Mouse (Mus musculus) kidney, adult 2 months (tissue): Measurements from ENCODE around the gene Stard13. TPM values are rescaled to one million over a fixed set of nuclear protein-coding genes. Genes with fewer than 3 reads are reported as not detected.

Experiments used
- DNase-seq: peaks from one replicate; pipeline ENCODE4 v3.0.0; 2021
- H3K27ac ChIP-seq: fragments of 200-500 bp; 2 replicates; pipeline ENCODE4 v1.5.1; 2012; ENCODE audit warnings: low read depth, low read length, control low read depth, inconsistent platforms; ENCODE audit not compliant: insufficient read depth
- H3K27me3 ChIP-seq: fragments of 200-500 bp; replicated peaks from 2 replicates; pipeline ENCODE4 v1.6.1; 2012; ENCODE audit warnings: mild to moderate bottlenecking, moderate library complexity, low read length, inconsistent platforms; ENCODE audit not compliant: control insufficient read depth, insufficient read depth
- H3K36me3 ChIP-seq: fragments of 200-500 bp; 2 replicates; pipeline ENCODE4 v1.6.1; 2012; ENCODE audit warnings: mild to moderate bottlenecking, moderate library complexity, low read length, inconsistent platforms; ENCODE audit not compliant: control insufficient read depth, insufficient read depth
- H3K4me1 ChIP-seq: fragments of 200-500 bp; 2 replicates; pipeline ENCODE4 v1.6.1; 2011; ENCODE audit warnings: low read length; ENCODE audit not compliant: control insufficient read depth, insufficient read depth
- H3K4me3 ChIP-seq: fragments of 200-500 bp; 2 replicates; pipeline ENCODE4 v1.5.1; 2011; ENCODE audit warnings: mild to moderate bottlenecking, low read depth, low read length, control low read depth; ENCODE audit not compliant: insufficient read depth
- CTCF ChIP-seq: fragments of 200-500 bp; conservative IDR thresholded peaks from 2 replicates; pipeline ENCODE4 v1.5.1; 2011; ENCODE audit warnings: low read depth, mild to moderate bottlenecking, control low read depth, low read length, moderate library complexity, mixed read lengths; ENCODE audit not compliant: insufficient read depth, insufficient read length
- POLR2A ChIP-seq: fragments of 200-500 bp; IDR thresholded peaks from one replicate; pipeline ENCODE4 v1.6.1; 2011; ENCODE audit warnings: low read depth, low read length, control low read depth
- WGBS: fragments of 180-500 bp; shearing (Covaris S2); methylation state at CpG from one replicate; pipeline ENCODE4 v1.1.7; 2018; 5-methylcytosine and 5-hydroxymethylcytosine counted together
- polyA plus RNA-seq: library from polyadenylated mRNA; depleted of rRNA; stranded (reverse); fragments of >200 nt; gene quantifications from 2 replicates; pipeline ENCODE4 v1.2.3, GENCODE M21; 2012

Gene Stard13
- polyA plus RNA-seq, 1 experiment, result 7.3 TPM

GRCm38 (mm10) chr5:151154780-151155179 lies 78.9 kb downstream of the Stard13 start:
- 58% methylated on average over 3 of the region's 3 CpGs for WGBS
- H3K27ac ChIP-seq, result no peak overlapping the region

GRCm38 (mm10) chr5:151154030-151154429 lies 79.6 kb downstream of the Stard13 start:
- no peak overlapping the region for H3K27ac ChIP-seq
- no peak overlapping the region for H3K4me3 ChIP-seq
- H3K27me3 ChIP-seq, result no peaks in the 10 kb centered on the region
- H3K4me1 ChIP-seq, result no peaks in the 10 kb centered on the region; the same call in 1 of the 2 replicates
- H3K36me3 ChIP-seq, result no peaks in the 10 kb centered on the region
- WGBS, result 63% methylated on average over 4 of the region's 4 CpGs
- no peak for DNase-seq
- TF ChIP-seq POLR2A, result no peak
- TF ChIP-seq CTCF, result no peak

More at GRCm38 (mm10) chr5:151154780-151155179, 78.9 kb downstream of the Stard13 start:
- no peak overlapping the region for H3K4me3 ChIP-seq
- no peaks in the 10 kb centered on the region for H3K36me3 ChIP-seq
- DNase-seq, result peak; percentile 54
- H3K27me3 ChIP-seq, result no peaks in the 10 kb centered on the region
- TF ChIP-seq POLR2A (no peak), CTCF (no peak)
- H3K4me1 ChIP-seq, result no peaks in the 10 kb centered on the region; the same call in 1 of the 2 replicates

GRCm38 (mm10) chr5:151151549-151151948 lies 82.1 kb downstream of the Stard13 start:
- Histone ChIP-seq H3K4me1 (no peaks in the 10 kb centered on the region; the same call in 1 of the 2 replicates), H3K27ac (no peak overlapping the region), H3K4me3 (no peak overlapping the region), H3K27me3 (no peaks in the 10 kb centered on the region), H3K36me3 (no peaks in the 10 kb centered on the region)
- TF ChIP-seq POLR2A (no peak), CTCF (no peak; the same call in 1 of the 2 replicates)
- 88% methylated on average over 9 of the region's 9 CpGs for WGBS
- no peak for DNase-seq

GRCm38 (mm10) chr5:151149509-151149908 lies 84.1 kb downstream of the Stard13 start:
- no peaks in the 10 kb centered on the region for H3K4me1 ChIP-seq
- H3K27me3 ChIP-seq, result no peaks in the 10 kb centered on the region
- no peak for TF ChIP-seq POLR2A
- no peak for TF ChIP-seq CTCF
- DNase-seq, result no peak
- WGBS, result 47% methylated on average over 8 of the region's 8 CpGs
- no peak overlapping the region for H3K27ac ChIP-seq
- no peaks in the 10 kb centered on the region for H3K36me3 ChIP-seq
- H3K4me3 ChIP-seq, result no peak overlapping the region

GRCm38 (mm10) chr5:151148079-151148478 lies 85.6 kb downstream of the Stard13 start:
- H3K27ac ChIP-seq, result no peak overlapping the region
- H3K4me3 ChIP-seq, result no peak overlapping the region
- H3K27me3 ChIP-seq, result no peaks in the 10 kb centered on the region
- TF ChIP-seq POLR2A, result no peak
- no peak for TF ChIP-seq CTCF
- peaks cover 3% of the 10 kb centered on the region; the same call in 1 of the 2 replicates for H3K4me1 ChIP-seq
- 96% methylated on average over 4 of the region's 4 CpGs for WGBS
- H3K36me3 ChIP-seq, result no peaks in the 10 kb centered on the region
- DNase-seq, result no peak

- TF ChIP-seq POLR2A (no peak), CTCF (no peak)
- WGBS, result 71% methylated on average over 5 of the region's 5 CpGs
- DNase-seq, result no peak
- H3K27me3 ChIP-seq, result no peaks in the 10 kb centered on the region
- H3K4me1 ChIP-seq, result peaks cover 10% of the 10 kb centered on the region
- no peak overlapping the region for H3K27ac ChIP-seq
- no peak overlapping the region for H3K4me3 ChIP-seq
- no peaks in the 10 kb centered on the region for H3K36me3 ChIP-seq
These were observed 87.8 kb downstream of the Stard13 start for GRCm38 (mm10) chr5:151145807-151146206.

- 75% methylated on average over 5 of the region's 5 CpGs for WGBS
- Histone ChIP-seq H3K4me3 (no peak overlapping the region), H3K27ac (no peak overlapping the region), H3K27me3 (no peaks in the 10 kb centered on the region), H3K4me1 (peaks cover 10% of the 10 kb centered on the region), H3K36me3 (no peaks in the 10 kb centered on the region)
- no peak for DNase-seq
- no peak for TF ChIP-seq CTCF
- TF ChIP-seq POLR2A, result no peak
These were observed 89.7 kb downstream of the Stard13 start for GRCm38 (mm10) chr5:151143955-151144354.
